Mouse (Mus musculus): Measurements from ENCODE around the gene Acox3. TPM values are rescaled to one million over a fixed set of nuclear protein-coding genes. Genes with fewer than 3 reads are reported as not detected.

The Acox3 gene
- polyA plus RNA-seq, 1 experiment from 2014 or later: 13.7 TPM

DNA sequence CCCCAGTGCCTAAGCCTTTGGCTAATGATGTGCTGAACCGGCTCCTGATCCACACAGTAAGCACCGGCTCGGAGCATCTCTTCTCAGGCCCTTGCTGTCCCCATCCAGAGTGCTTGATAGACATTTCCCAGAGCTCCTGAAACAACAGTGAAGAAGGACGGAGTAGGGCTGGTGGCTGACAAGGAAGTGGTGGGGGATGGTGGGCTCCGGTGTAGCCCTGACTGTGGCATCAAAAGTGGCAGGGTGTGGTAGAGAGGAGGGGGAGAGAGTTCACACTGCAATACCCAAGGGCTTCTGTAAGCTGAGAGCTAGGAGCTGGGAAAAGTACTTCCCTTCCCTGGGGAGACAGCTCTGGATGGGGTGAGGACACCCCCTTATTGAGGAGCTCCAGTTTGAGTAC, 48.9 kb downstream of the Acox3 start:
- H3K27ac ChIP-seq: no peak overlapping the region
- H3K27me3 ChIP-seq (ENCODE audit: control insufficient read depth, insufficient read depth, low read length): no peaks in the 10 kb centered on the region
- H3K4me3 ChIP-seq (replicated peaks; ENCODE audit: low read length): no peak overlapping the region
- H3K9me3 ChIP-seq (ENCODE audit: control insufficient read depth, low read length): no peaks in the 10 kb centered on the region
- no peak for DNase-seq (ENCODE audit: low spot score)
- H3K36me3 ChIP-seq (replicated peaks; ENCODE audit: control insufficient read depth, insufficient read depth): no peaks in the 10 kb centered on the region
- H3K9ac ChIP-seq: no peak overlapping the region
- WGBS: 78% methylated on average over 5 of the region's 5 CpGs
- ATAC-seq (ENCODE audit: low FRiP score): no peak
- no peak overlapping the region for H3K4me2 ChIP-seq (replicated peaks)
- no peaks in the 10 kb centered on the region for H3K4me1 ChIP-seq (replicated peaks; ENCODE audit: control insufficient read depth, insufficient read depth, low read length)

DNA sequence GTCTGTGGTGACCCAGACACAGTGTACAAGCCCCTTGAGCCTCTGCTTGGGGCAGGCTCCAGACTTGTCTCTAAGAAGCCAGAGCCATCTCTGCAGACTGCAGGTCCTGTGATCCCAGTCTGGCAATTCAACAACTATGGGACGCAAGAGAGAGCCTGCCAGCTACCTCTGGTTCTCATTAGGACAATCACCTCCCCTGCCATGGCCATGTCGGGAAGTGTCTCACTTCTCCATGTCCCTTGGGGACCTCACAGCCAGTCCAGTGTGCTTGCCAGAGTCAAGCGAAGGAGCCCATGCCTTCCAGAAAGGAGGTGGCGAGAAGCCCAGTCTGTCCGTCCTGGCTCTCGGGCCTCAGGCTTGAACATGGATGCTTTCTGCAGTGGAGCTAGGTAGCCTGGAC, 50.0 kb downstream of the Acox3 start:
- H3K9me3 ChIP-seq (ENCODE audit: control insufficient read depth, low read length): no peaks in the 10 kb centered on the region
- ATAC-seq (ENCODE audit: low FRiP score) (no peak), DNase-seq (ENCODE audit: low spot score) (no peak)
- H3K27ac ChIP-seq: no peak overlapping the region
- 85% methylated on average over 6 of the region's 6 CpGs for WGBS
- no peaks in the 10 kb centered on the region for H3K27me3 ChIP-seq (ENCODE audit: control insufficient read depth, insufficient read depth, low read length)
- no peak overlapping the region for H3K4me3 ChIP-seq (replicated peaks; ENCODE audit: low read length)
- H3K4me1 ChIP-seq (replicated peaks; ENCODE audit: control insufficient read depth, insufficient read depth, low read length): no peaks in the 10 kb centered on the region
- no peak overlapping the region for H3K4me2 ChIP-seq (replicated peaks)
- no peaks in the 10 kb centered on the region for H3K36me3 ChIP-seq (replicated peaks; ENCODE audit: control insufficient read depth, insufficient read depth)
- H3K9ac ChIP-seq: no peak overlapping the region

DNA sequence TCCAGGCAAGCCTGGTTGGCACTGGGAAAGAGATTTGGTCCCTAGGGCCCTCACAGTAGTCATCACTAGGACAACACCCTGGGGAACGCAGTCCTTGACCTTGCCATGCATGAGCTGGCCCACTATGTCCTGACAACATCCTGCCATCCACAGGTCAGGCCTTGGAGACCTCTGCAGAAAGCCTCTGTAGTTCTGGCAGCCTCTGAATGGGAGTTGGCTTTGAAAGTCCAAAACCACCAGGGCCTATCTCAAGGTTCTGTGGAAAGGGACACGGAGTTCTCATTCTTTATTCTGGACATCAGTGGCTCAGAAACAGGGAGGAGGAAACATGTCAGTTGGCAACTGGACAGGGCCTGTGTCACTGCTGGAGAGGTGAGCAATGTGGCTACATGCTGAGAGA, 53.2 kb downstream of the Acox3 start:
- ATAC-seq (ENCODE audit: low FRiP score) (no peak), DNase-seq (ENCODE audit: low spot score) (no peak)
- WGBS: 87% methylated on average over 2 of the region's 2 CpGs
- no peak overlapping the region for H3K4me3 ChIP-seq (replicated peaks; ENCODE audit: low read length)
- no peak overlapping the region for H3K27ac ChIP-seq
- no peak overlapping the region for H3K4me2 ChIP-seq (replicated peaks)
- H3K36me3 ChIP-seq (replicated peaks; ENCODE audit: control insufficient read depth, insufficient read depth): no peaks in the 10 kb centered on the region
- no peaks in the 10 kb centered on the region for H3K4me1 ChIP-seq (replicated peaks; ENCODE audit: control insufficient read depth, insufficient read depth, low read length)
- no peaks in the 10 kb centered on the region for H3K9me3 ChIP-seq (ENCODE audit: control insufficient read depth, low read length)
- no peaks in the 10 kb centered on the region for H3K27me3 ChIP-seq (ENCODE audit: control insufficient read depth, insufficient read depth, low read length)
- no peak overlapping the region for H3K9ac ChIP-seq

DNA sequence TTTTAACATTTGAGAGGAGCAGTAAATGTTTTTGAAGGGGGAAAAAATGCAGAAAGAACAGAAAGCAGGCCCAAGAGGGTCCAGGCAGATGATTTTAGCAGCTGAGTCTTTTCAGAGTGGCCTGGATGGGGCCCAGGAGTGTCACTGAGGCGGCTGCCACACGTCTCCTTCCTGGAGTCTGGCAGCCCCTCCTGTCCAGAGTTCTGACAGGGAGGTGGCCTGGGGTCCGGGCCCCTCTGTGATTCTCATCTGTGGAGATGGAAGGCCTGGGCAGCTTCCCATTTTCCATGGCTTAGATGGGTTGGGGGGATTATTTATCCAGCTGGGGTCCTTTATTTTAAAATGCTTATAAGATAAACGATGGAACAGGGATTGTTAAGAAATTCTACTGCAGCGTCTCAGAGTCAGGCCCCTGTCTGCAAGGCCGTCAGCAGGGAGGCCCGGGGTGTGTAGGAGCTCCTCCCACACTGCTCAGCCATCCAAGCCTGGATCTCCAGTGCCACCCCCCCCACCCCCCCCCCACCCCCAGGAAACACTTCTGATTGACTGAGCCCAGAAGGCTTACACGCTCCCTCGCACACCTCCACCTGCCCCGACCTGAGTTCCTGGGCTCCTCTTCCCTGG, 59.2 kb downstream of the Acox3 start:
- ATAC-seq (ENCODE audit: low FRiP score) (no peak), DNase-seq (ENCODE audit: low spot score) (no peak)
- Histone ChIP-seq H3K4me3 (replicated peaks; ENCODE audit: low read length) (no peak overlapping the region), H3K27me3 (ENCODE audit: control insufficient read depth, insufficient read depth, low read length) (no peaks in the 10 kb centered on the region), H3K27ac (no peak overlapping the region), H3K4me1 (replicated peaks; ENCODE audit: control insufficient read depth, insufficient read depth, low read length) (no peaks in the 10 kb centered on the region), H3K36me3 (replicated peaks; ENCODE audit: control insufficient read depth, insufficient read depth) (no peaks in the 10 kb centered on the region), H3K9ac (no peak overlapping the region), H3K4me2 (replicated peaks) (no peak overlapping the region), H3K9me3 (ENCODE audit: control insufficient read depth, low read length) (no peaks in the 10 kb centered on the region)
- 68% methylated on average over 10 of the region's 10 CpGs for WGBS

DNA sequence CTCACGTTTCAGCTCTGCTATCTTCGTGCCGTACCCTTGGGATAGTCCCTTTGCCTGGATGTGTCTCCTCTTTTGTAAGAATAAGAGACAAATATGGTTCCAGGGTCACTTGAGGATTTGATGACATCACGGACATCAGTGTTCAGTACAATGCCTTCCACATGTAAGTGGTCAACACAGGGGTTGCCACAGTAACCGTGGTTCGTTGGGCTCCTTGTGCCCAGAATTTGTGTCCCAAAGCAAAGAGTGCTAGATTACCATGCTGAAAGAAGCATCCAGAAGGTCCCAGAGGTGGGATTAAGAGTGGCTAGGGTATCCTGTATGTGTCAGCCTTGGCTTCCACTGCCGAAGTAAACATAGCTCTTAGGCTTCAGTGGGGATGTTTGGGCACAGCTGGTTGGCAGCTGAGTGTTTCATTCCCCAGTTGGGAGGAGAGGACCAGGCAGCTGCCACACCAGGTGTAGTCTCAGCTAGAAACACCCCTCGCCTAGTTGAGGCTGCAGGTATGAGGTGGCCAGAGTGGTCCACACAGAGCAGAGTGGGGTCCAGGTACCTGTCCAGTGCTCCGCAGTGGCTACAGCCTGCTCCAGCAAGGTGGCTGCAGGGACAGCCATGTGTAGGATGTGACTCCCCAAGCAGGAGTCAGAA, 60.7 kb downstream of the Acox3 start:
- WGBS: 83% methylated on average over 9 of the region's 9 CpGs
- H3K9me3 ChIP-seq (ENCODE audit: control insufficient read depth, low read length): no peaks in the 10 kb centered on the region
- no peaks in the 10 kb centered on the region for H3K27me3 ChIP-seq (ENCODE audit: control insufficient read depth, insufficient read depth, low read length)
- H3K4me3 ChIP-seq (replicated peaks; ENCODE audit: low read length): no peak overlapping the region
- no peak overlapping the region for H3K9ac ChIP-seq
- no peaks in the 10 kb centered on the region for H3K4me1 ChIP-seq (replicated peaks; ENCODE audit: control insufficient read depth, insufficient read depth, low read length)
- no peak overlapping the region for H3K27ac ChIP-seq
- DNase-seq (ENCODE audit: low spot score) (no peak), ATAC-seq (ENCODE audit: low FRiP score) (no peak)
- no peak overlapping the region for H3K4me2 ChIP-seq (replicated peaks)
- no peaks in the 10 kb centered on the region for H3K36me3 ChIP-seq (replicated peaks; ENCODE audit: control insufficient read depth, insufficient read depth)

DNA sequence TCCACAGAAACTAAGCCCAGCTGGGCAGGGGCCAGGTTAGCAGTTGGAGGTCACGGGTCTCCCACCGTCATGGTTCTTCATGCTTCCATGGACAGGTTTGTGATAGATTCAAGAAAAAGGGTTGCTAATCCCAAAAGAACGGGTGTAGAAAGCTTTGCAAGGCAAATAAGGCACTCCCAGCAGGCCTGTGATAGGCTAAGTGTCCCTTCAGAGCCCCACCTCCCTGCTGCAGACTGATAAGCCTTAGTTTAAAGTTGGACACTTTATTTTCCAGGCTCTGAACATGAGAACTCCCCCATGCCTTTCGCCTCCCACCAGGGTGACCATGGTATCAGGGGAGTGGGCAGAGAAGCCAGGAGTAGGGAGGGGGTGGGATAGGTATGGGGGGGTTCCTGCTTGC, 61.2 kb downstream of the Acox3 start:
- no peaks in the 10 kb centered on the region for H3K4me1 ChIP-seq (replicated peaks; ENCODE audit: control insufficient read depth, insufficient read depth, low read length)
- no peaks in the 10 kb centered on the region for H3K27me3 ChIP-seq (ENCODE audit: control insufficient read depth, insufficient read depth, low read length)
- 73% methylated on average over 4 of the region's 4 CpGs for WGBS
- ATAC-seq (ENCODE audit: low FRiP score) (no peak), DNase-seq (ENCODE audit: low spot score) (no peak)
- H3K4me3 ChIP-seq (replicated peaks; ENCODE audit: low read length): no peak overlapping the region
- no peak overlapping the region for H3K4me2 ChIP-seq (replicated peaks)
- H3K9me3 ChIP-seq (ENCODE audit: control insufficient read depth, low read length): no peaks in the 10 kb centered on the region
- H3K36me3 ChIP-seq (replicated peaks; ENCODE audit: control insufficient read depth, insufficient read depth): no peaks in the 10 kb centered on the region
- no peak overlapping the region for H3K9ac ChIP-seq
- H3K27ac ChIP-seq: no peak overlapping the region

DNA sequence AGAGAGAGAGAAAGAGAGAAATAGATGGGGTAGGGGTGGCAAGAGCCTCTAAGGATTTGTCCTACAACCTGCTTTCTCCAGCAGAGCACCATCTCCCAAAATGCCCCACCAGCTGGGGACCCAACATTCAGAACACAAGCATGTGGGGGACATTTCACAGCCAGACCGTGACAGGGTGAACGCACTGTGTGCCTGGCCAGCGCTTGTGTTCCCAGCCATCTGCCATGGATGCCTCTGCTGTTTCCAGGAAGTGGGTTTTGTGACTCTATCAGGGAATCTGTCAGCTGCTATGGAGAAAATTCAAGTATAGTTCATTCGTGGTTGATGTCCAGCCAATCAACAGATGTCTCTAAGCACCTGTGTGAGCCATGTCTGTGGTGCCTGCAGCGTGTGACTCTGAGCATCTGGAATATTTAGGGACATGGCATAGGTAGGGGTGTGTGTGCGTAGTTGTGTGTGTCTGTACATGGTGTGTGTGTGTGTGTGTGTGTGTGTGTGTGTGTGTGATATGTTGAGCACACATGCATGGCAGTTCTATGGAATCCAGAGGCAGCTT, 63.2 kb downstream of the Acox3 start:
- WGBS: 87% methylated on average over 6 of the region's 6 CpGs
- H3K27ac ChIP-seq: no peak overlapping the region
- no peak for ATAC-seq (ENCODE audit: low FRiP score)
- H3K9me3 ChIP-seq (ENCODE audit: control insufficient read depth, low read length): no peaks in the 10 kb centered on the region
- no peak for DNase-seq (ENCODE audit: low spot score)
- H3K4me3 ChIP-seq (replicated peaks; ENCODE audit: low read length): no peak overlapping the region
- no peaks in the 10 kb centered on the region for H3K36me3 ChIP-seq (replicated peaks; ENCODE audit: control insufficient read depth, insufficient read depth)
- no peaks in the 10 kb centered on the region for H3K27me3 ChIP-seq (ENCODE audit: control insufficient read depth, insufficient read depth, low read length)
- H3K4me1 ChIP-seq (replicated peaks; ENCODE audit: control insufficient read depth, insufficient read depth, low read length): no peaks in the 10 kb centered on the region
- H3K9ac ChIP-seq: no peak overlapping the region
- no peak overlapping the region for H3K4me2 ChIP-seq (replicated peaks)

DNA sequence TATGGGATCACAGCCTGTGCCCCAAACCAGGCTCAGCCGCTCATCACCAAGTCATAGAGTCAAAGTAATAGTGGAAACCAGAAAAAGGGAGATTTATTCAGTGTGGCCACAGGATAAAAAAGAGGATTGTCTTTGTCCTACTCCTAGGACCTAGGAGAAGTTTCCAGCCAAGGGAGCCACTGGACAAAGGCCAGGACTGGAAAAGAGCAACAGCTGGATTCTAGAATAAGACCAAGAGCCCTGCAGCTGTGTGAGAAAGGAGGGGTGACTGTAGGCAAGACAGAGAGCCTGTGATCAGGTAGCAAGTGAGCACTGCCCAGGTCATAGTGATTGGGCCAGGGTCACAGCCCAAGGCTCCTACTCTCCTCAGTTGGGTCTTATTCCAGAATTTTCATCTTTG, 64.1 kb downstream of the Acox3 start:
- no peak for DNase-seq (ENCODE audit: low spot score)
- Histone ChIP-seq H3K9ac (no peak overlapping the region), H3K4me2 (replicated peaks) (no peak overlapping the region), H3K9me3 (ENCODE audit: control insufficient read depth, low read length) (no peaks in the 10 kb centered on the region), H3K27me3 (ENCODE audit: control insufficient read depth, insufficient read depth, low read length) (no peaks in the 10 kb centered on the region), H3K4me3 (replicated peaks; ENCODE audit: low read length) (no peak overlapping the region), H3K27ac (no peak overlapping the region), H3K4me1 (replicated peaks; ENCODE audit: control insufficient read depth, insufficient read depth, low read length) (no peaks in the 10 kb centered on the region), H3K36me3 (replicated peaks; ENCODE audit: control insufficient read depth, insufficient read depth) (no peaks in the 10 kb centered on the region)
- ATAC-seq (ENCODE audit: low FRiP score): no peak
- WGBS: 88% methylated on average over 1 of the region's 1 CpGs

DNA sequence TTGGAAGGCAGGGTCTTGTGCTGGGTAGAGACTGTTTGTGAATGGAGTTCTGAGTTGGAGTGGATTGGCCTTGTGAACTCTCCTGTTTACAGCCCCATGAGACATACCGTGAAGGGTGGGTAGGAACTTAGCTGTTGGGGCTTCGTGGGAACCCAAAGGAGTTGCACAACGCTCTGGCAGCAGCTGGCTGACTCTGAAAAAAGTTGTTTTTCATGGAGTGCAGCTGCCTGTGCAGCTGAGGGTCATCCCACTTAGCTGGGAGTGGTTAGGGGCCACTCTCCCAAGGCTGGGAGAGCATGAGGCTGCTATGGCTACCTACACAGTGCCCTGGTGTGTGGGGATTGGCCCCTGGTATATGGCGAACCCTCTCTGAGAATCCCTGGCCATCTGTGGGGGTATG, 64.7 kb downstream of the Acox3 start:
- H3K9me3 ChIP-seq (ENCODE audit: control insufficient read depth, low read length): no peaks in the 10 kb centered on the region
- ATAC-seq (ENCODE audit: low FRiP score): no peak
- H3K27ac ChIP-seq: no peak overlapping the region
- 74% methylated on average over 4 of the region's 4 CpGs for WGBS
- no peaks in the 10 kb centered on the region for H3K4me1 ChIP-seq (replicated peaks; ENCODE audit: control insufficient read depth, insufficient read depth, low read length)
- no peaks in the 10 kb centered on the region for H3K36me3 ChIP-seq (replicated peaks; ENCODE audit: control insufficient read depth, insufficient read depth)
- no peak overlapping the region for H3K4me3 ChIP-seq (replicated peaks; ENCODE audit: low read length)
- DNase-seq (ENCODE audit: low spot score): no peak
- no peak overlapping the region for H3K4me2 ChIP-seq (replicated peaks)
- H3K27me3 ChIP-seq (ENCODE audit: control insufficient read depth, insufficient read depth, low read length): no peaks in the 10 kb centered on the region
- H3K9ac ChIP-seq: no peak overlapping the region

Measured in hindbrain, embryonic 14.5 days (tissue).